Mouse (Mus musculus) neural tube, postnatal 0 days (tissue): ENCODE measurements around the gene B230217C12Rik. TPM values are rescaled to one million over a fixed set of nuclear protein-coding genes. Genes with fewer than 3 reads are reported as not detected.

Source experiments
- polyA plus RNA-seq: library from polyadenylated mRNA; unstranded; fragments of >200 nt; fragmentation: Nextera tagmentation; extraction: Ambion mirVana; gene quantifications from 2 replicates; pipeline ENCODE4 v1.2.1, GENCODE M21; 2015

B230217C12Rik gene
- polyA plus RNA-seq = 44.2 and 46.7 TPM in 2 replicates

DNA sequence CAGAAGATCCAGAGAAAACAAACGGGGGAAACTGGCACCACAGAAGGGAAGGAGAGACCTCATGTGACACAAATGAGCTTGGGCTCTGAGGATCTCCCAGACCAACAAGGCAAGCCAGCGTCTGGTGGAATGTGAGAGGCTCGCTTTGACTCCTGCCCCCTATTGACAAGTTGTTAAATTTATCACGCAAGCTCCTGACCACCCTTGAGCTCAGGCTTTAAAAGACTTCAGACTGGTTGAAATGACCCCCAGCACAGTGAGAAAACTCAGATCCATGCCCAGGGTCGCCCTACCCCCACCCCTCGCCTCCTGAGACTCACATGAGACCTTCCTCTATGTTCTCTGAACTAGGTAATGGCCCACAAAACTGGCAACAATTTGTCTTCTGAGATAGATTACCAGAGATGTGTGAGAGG lies at the start of gene B230217C12Rik:
B230217C12Rik (plus strand) TSS at position 242 of the 416 bp plus-strand sequence.

GRCm38 (mm10) chr11:97798782-97799145 lies 41.8 kb upstream of the B230217C12Rik start, which contains the start of gene Lasp1:
Lasp1 (plus strand) TSS chr11:97799000.

DNA sequence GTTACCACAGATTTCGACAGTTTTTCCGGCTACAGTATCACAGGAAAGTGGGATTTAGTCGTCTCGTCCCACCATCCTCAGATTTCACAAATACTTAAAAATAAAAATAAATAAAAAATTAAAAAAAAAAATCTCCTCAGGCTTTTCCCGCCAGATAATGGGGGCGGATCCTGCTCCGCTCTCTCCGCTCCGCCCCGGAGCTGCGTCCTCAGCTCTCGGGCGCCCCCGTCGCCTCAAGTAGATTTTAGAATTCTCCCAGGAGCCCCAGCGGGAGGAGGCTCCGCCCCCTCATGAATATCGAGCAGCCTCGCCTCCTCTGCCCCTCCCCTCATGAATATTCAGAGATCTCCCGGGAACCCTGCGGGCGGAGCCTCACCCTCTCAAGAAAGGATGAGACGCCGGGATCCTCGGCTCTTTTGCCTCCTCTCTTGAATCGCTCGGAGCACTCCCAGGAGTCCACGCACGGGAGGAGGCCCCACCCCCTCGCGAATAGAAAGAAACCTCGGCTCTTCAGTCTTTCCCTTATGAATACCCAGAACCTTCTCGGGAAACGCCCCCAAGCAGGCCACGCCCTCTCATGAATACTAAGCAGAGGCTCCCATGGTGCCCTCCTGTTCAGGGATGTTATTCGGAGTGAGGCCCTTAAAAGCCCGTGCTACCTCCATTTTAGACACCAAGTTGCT lies 43.5 kb downstream of the B230217C12Rik start, which contains the start of gene Fbxo47:
Fbxo47 (minus strand) TSS at position 237 of the 683 bp plus-strand sequence.

Other genes with a start within 250 kb of the B230217C12Rik start
- gene Epop, start 211.1 kb upstream of the B230217C12Rik start, polyA plus RNA-seq = 2.5 and 3.6 TPM in 2 replicates
- gene Mllt6, start 177.4 kb upstream of the B230217C12Rik start, polyA plus RNA-seq = 1.8 and 2.6 TPM in 2 replicates
- 57.5 and 58.6 TPM in 2 replicates for gene Cisd3, start 155.0 kb upstream of the B230217C12Rik start, polyA plus RNA-seq
- 12.8 and 18.4 TPM in 2 replicates for gene Pcgf2, start 140.3 kb upstream of the B230217C12Rik start, polyA plus RNA-seq
- 528 and 544 TPM in 2 replicates for gene Psmb3, start 137.4 kb upstream of the B230217C12Rik start, polyA plus RNA-seq
- gene Pip4k2b, start 96.1 kb upstream of the B230217C12Rik start, polyA plus RNA-seq = 5.4 and 5.6 TPM in 2 replicates
- gene Cwc25, start 74.2 kb upstream of the B230217C12Rik start, polyA plus RNA-seq = 12.0 and 12.6 TPM in 2 replicates
- gene 1700001P01Rik, start 64.9 kb upstream of the B230217C12Rik start, polyA plus RNA-seq = 0.26 and 0.53 TPM in 2 replicates
- gene Rpl23, start 58.3 kb upstream of the B230217C12Rik start, polyA plus RNA-seq = 338 and 378 TPM in 2 replicates
- gene Lasp1, start 41.8 kb upstream of the B230217C12Rik start, polyA plus RNA-seq = 111 and 130 TPM in 2 replicates
- 0.25 and 0.45 TPM in 2 replicates for gene Fbxo47, start 43.4 kb downstream of the B230217C12Rik start, polyA plus RNA-seq
- 3.7 and 4.3 TPM in 2 replicates for gene Plxdc1, start 145.7 kb downstream of the B230217C12Rik start, polyA plus RNA-seq
- 6.8 and 8.3 TPM in 2 replicates for gene Arl5c, start 155.4 kb downstream of the B230217C12Rik start, polyA plus RNA-seq
- 46.8 and 52.6 TPM in 2 replicates for gene Cacnb1, start 182.3 kb downstream of the B230217C12Rik start, polyA plus RNA-seq
- 652 and 685 TPM in 2 replicates for gene Rpl19, start 185.9 kb downstream of the B230217C12Rik start, polyA plus RNA-seq
- 14.7 and 16.7 TPM in 2 replicates for gene Stac2, start 212.7 kb downstream of the B230217C12Rik start, polyA plus RNA-seq